Mouse (Mus musculus) G1E (cell line): ENCODE measurements around the gene Prss48.

Experiments used
- CTCF ChIP-seq: IDR thresholded peaks from 2 replicates; pipeline ENCODE4 v1.5.1; 2012; ENCODE audit warnings: low read depth, low read length, inconsistent platforms, mixed read lengths
- GATA1 ChIP-seq: IDR thresholded peaks from 2 replicates; pipeline ENCODE4 v1.6.1; 2012; ENCODE audit warnings: borderline replicate concordance, low read length, inconsistent platforms, mixed read lengths
- POLR2AphosphoS5 ChIP-seq: IDR thresholded peaks from 2 replicates; pipeline ENCODE4 v1.6.1; 2012; ENCODE audit warnings: low read depth, low read length, inconsistent platforms; ENCODE audit not compliant: insufficient replicate concordance

DNA sequence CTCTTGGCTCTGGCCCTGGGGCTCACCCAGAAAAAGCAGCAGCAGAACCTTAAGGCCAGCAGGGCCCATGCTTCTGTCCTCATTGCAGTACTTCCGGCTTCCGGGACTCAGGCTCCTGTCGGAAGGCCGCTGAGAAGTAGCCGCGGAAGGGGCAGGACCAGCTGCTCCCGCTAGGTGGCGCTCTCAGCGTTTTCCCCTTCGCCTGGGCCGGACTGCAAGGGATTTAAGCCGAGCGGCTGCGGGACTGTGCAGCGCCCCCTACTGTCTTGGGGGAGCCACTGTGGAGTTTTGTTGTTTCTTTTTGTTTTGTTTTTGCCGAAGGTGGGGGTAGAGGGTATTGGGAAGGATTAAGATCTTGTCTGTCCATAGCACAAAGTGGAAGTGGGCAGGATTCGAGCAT is at the start of gene Prss48:
- TF ChIP-seq CTCF (no peak), GATA1 (no peak), POLR2AphosphoS5 (no peak)
